Mouse (Mus musculus) stomach, embryonic 14.5 days (tissue): Measurements from ENCODE around the gene Ntm. TPM values are rescaled to one million over a fixed set of nuclear protein-coding genes. Genes with fewer than 3 reads are reported as not detected.

Source experiments
- ATAC-seq: fragments of 200-750 bp; cut with Nextera tagmentation; 2 replicates; pipeline ENCODE4 v1.8.0; 2017; ENCODE audit warnings: low read depth, moderate TSS enrichment; ENCODE audit not compliant: insufficient number of reproducible peaks, insufficient read depth, low FRiP score
- H3K27ac ChIP-seq: fragments of 300-500 bp; sonication (generic); 2 replicates; pipeline ENCODE4 v1.5.1; 2014; ENCODE audit warnings: mild to moderate bottlenecking, low read length, moderate library complexity, mixed read lengths
- H3K27me3 ChIP-seq: fragments of 300-500 bp; sonication (generic); 2 replicates; pipeline ENCODE4 v1.6.1; 2014; ENCODE audit warnings: low read length, control low read depth, mixed read lengths; ENCODE audit not compliant: control insufficient read depth, insufficient read depth
- H3K36me3 ChIP-seq: fragments of 300-500 bp; sonication (generic); 2 replicates; pipeline ENCODE4 v1.6.1; 2014; ENCODE audit warnings: mild to moderate bottlenecking, control low read depth, low read length, moderate library complexity, mixed read lengths; ENCODE audit not compliant: control insufficient read depth, insufficient read depth
- H3K4me1 ChIP-seq: fragments of 300-500 bp; sonication (generic); 2 replicates; pipeline ENCODE4 v1.6.1; 2014; ENCODE audit warnings: low read length, control low read depth, mixed read lengths; ENCODE audit not compliant: control insufficient read depth, insufficient read depth
- H3K4me2 ChIP-seq: fragments of 300-500 bp; sonication (generic); replicated peaks from 2 replicates; pipeline ENCODE4 v1.6.1; 2014; ENCODE audit warnings: low read depth, low read length, control low read depth
- H3K4me3 ChIP-seq: fragments of 300-500 bp; sonication (generic); 2 replicates; pipeline ENCODE4 v1.5.1; 2014; ENCODE audit warnings: low read depth, low read length, control low read depth
- H3K9ac ChIP-seq: fragments of 300-500 bp; sonication (generic); replicated peaks from 2 replicates; pipeline ENCODE4 v1.6.1; 2014; ENCODE audit warnings: low read depth, mild to moderate bottlenecking, control low read depth, low read length, moderate library complexity, mixed read lengths
- H3K9me3 ChIP-seq: fragments of 300-500 bp; sonication (generic); 2 replicates; pipeline ENCODE4 v1.6.1; 2016; ENCODE audit warnings: low read depth, low read length, control low read depth; ENCODE audit not compliant: control insufficient read depth
- WGBS: fragments of 180-500 bp; shearing (Covaris S2); extraction: QIAGEN DNeasy Blood & Tissue Kit; methylation state at CpG from one replicate; pipeline ENCODE4 v1.1.7; 2014; 5-methylcytosine and 5-hydroxymethylcytosine counted together
- polyA plus RNA-seq: library from polyadenylated mRNA; unstranded; fragments of >200 nt; fragmentation: Nextera tagmentation; extraction: Ambion mirVana; gene quantifications from 2 replicates; pipeline ENCODE4 v1.2.1, GENCODE M21; 2014

The Ntm gene
- polyA plus RNA-seq, 1 experiment from 2014 or later = 19.7 TPM

GRCm38 (mm10) chr9:29956936-29957335 is 6.0 kb downstream of the Ntm start:
- Histone ChIP-seq H3K9ac (no peak overlapping the region), H3K36me3 (no peaks in the 10 kb centered on the region), H3K4me1 (no peaks in the 10 kb centered on the region), H3K9me3 (no peaks in the 10 kb centered on the region), H3K4me3 (no peak overlapping the region), H3K4me2 (no peak overlapping the region), H3K27ac (no peak overlapping the region), H3K27me3 (no peaks in the 10 kb centered on the region)
- ATAC-seq = no peak
- 48% methylated on average over 5 of the region's 5 CpGs for WGBS

- no peak overlapping the region for H3K4me3 ChIP-seq
- no peak overlapping the region for H3K4me2 ChIP-seq
- ATAC-seq = no peak
- 41% methylated on average over 6 of the region's 6 CpGs for WGBS
- H3K9me3 ChIP-seq = no peaks in the 10 kb centered on the region
- H3K9ac ChIP-seq = no peak overlapping the region
- H3K4me1 ChIP-seq = no peaks in the 10 kb centered on the region
- H3K36me3 ChIP-seq = no peaks in the 10 kb centered on the region
- H3K27me3 ChIP-seq = no peaks in the 10 kb centered on the region
- H3K27ac ChIP-seq = no peak overlapping the region
Observed at GRCm38 (mm10) chr9:29954031-29954430, 8.9 kb downstream of the Ntm start.

GRCm38 (mm10) chr9:29949041-29949440 is 13.9 kb downstream of the Ntm start:
- H3K27me3 ChIP-seq = no peaks in the 10 kb centered on the region
- H3K4me2 ChIP-seq = no peak overlapping the region
- ATAC-seq = no peak
- H3K4me1 ChIP-seq = no peaks in the 10 kb centered on the region
- WGBS = 90% methylated on average over 3 of the region's 3 CpGs
- H3K36me3 ChIP-seq = no peaks in the 10 kb centered on the region
- H3K9me3 ChIP-seq = no peaks in the 10 kb centered on the region
- no peak overlapping the region for H3K27ac ChIP-seq
- no peak overlapping the region for H3K9ac ChIP-seq
- H3K4me3 ChIP-seq = no peak overlapping the region

DNA sequence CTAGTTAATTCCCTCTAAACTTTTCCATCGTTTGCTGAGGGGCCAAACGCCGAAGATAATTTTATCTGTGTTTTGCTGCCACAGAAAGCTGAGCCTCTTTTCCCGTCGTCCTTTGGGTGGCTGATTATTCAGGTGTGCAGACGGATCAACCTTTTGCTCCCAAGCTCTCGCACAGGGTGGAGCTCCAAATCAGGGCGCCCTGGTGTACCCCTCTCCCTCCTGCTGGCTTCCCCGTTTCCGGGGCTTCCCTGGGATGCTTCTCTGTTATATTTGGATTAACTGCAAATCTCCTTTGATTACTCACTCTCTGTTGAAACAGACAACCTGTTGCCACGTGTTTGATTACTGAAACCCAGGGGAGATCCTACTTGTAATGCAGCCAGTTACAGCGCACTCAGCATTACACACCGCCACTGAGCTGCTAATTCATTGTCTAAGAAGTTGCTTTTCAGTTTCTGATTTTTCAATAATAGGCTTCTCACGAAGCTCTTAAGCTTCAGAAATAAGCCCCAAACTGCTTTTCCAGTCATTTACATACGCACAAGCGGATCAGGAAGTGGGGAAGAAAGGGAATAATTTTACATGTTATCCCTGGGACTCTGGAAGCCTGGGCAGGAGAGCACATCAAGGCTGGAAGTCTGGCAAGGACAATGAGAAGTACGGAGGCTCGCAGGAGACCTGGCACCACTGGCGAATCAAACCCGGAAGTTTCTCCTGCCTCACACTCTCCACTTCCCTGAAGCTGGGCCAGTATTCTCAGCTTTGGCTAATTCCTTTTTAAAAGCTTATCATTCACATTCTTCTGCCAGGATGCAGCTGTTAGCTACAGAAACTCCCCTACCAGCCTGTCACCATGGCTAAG is 19.5 kb downstream of the Ntm start:
- WGBS = 23% methylated on average over 20 of the region's 20 CpGs
- H3K4me1 ChIP-seq = no peaks in the 10 kb centered on the region
- no peak overlapping the region for H3K9ac ChIP-seq
- peak overlapping the region; percentile 25 for H3K4me2 ChIP-seq
- H3K27me3 ChIP-seq = no peaks in the 10 kb centered on the region
- H3K9me3 ChIP-seq = no peaks in the 10 kb centered on the region
- no peak for ATAC-seq
- H3K36me3 ChIP-seq = no peaks in the 10 kb centered on the region
- no peak overlapping the region for H3K27ac ChIP-seq
- no peak overlapping the region for H3K4me3 ChIP-seq

DNA sequence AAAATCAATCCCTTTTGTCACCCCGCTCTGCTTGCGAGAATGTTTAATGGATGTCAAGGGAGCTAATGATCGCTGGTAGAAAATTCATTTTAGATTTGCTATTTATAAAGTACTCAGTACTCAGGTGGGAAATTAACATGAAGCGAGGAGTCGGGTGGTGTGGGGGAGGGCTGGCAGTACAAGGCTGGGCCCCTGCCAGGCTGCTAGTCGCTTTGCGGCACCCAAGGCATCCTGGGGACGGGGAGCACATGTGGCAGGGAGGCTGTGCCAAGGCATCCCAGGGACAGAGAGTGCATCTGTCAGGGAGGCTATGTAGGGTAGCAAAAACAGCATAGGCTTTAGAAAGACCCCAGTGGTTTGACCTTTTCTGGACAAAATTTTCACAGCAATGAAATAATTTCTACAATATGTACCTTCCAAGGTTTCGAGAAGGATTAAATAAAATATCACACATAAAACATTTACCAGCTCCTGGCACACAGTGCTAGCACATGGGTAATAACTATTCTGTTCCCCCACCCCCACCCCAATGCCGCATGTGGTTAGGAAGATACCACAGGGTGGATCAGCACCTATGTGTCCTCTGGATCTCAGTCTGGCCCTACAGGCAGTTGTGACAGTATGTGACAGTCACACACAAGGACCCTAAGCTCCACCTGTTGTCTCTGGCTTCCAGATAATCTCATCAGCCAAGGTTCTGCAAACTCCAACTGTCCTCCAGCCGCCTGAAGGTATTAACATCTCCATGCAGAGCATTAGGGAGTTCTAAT is 20.6 kb downstream of the Ntm start:
- no peak for ATAC-seq
- WGBS = 61% methylated on average over 11 of the region's 11 CpGs
- H3K27ac ChIP-seq = no peak overlapping the region
- H3K9ac ChIP-seq = no peak overlapping the region
- H3K27me3 ChIP-seq = no peaks in the 10 kb centered on the region
- no peak overlapping the region for H3K4me3 ChIP-seq
- H3K4me2 ChIP-seq = no peak overlapping the region
- H3K4me1 ChIP-seq = no peaks in the 10 kb centered on the region
- H3K9me3 ChIP-seq = no peaks in the 10 kb centered on the region
- no peaks in the 10 kb centered on the region for H3K36me3 ChIP-seq

GRCm38 (mm10) chr9:29939517-29940034 is 23.4 kb downstream of the Ntm start:
- no peak overlapping the region for H3K4me2 ChIP-seq
- ATAC-seq = no peak
- H3K27me3 ChIP-seq = no peaks in the 10 kb centered on the region
- no peaks in the 10 kb centered on the region for H3K4me1 ChIP-seq
- no peak overlapping the region for H3K4me3 ChIP-seq
- no peak overlapping the region for H3K9ac ChIP-seq
- H3K36me3 ChIP-seq = no peaks in the 10 kb centered on the region
- H3K27ac ChIP-seq = no peak overlapping the region
- 91% methylated on average over 16 of the region's 16 CpGs for WGBS
- no peaks in the 10 kb centered on the region for H3K9me3 ChIP-seq

GRCm38 (mm10) chr9:29928796-29929195 is 34.1 kb downstream of the Ntm start:
- WGBS = 74% methylated on average over 4 of the region's 4 CpGs
- H3K27me3 ChIP-seq = no peaks in the 10 kb centered on the region

DNA sequence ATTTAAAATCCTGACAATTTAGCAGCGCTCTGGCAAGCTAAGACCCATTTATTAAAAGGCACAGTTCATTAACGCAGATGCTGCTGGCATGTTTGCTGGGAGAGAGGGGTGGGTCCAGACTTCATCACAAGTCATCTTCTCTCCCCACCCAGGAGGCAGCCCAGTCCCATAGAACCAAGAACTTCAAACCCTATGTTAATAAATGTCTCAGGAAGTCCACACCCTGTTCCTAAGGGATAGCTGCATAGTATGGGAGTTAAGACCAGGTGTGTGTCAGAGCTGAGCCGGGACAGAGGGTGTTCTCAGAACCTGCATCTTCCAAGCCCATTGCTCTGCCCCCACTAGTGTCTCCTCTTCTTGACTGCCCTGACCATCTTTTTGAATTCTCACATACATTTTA is 37.6 kb downstream of the Ntm start:
- no peaks in the 10 kb centered on the region for H3K4me1 ChIP-seq
- no peak for ATAC-seq
- 62% methylated on average over 3 of the region's 3 CpGs for WGBS
- no peak overlapping the region for H3K27ac ChIP-seq
- no peak overlapping the region for H3K4me3 ChIP-seq
- no peaks in the 10 kb centered on the region for H3K36me3 ChIP-seq
- H3K9me3 ChIP-seq = no peaks in the 10 kb centered on the region
- H3K9ac ChIP-seq = no peak overlapping the region
- H3K27me3 ChIP-seq = no peaks in the 10 kb centered on the region
- H3K4me2 ChIP-seq = no peak overlapping the region

More at GRCm38 (mm10) chr9:29928796-29929195, 34.1 kb downstream of the Ntm start:
- H3K9ac ChIP-seq = no peak overlapping the region
- no peaks in the 10 kb centered on the region for H3K4me1 ChIP-seq
- H3K27ac ChIP-seq = no peak overlapping the region
- H3K36me3 ChIP-seq = no peaks in the 10 kb centered on the region
- ATAC-seq = no peak
- no peaks in the 10 kb centered on the region for H3K9me3 ChIP-seq
- H3K4me2 ChIP-seq = no peak overlapping the region
- no peak overlapping the region for H3K4me3 ChIP-seq
